Mouse (Mus musculus) midbrain, embryonic 12.5 days (tissue): Measurements from ENCODE around the gene Sycp2. TPM values are rescaled to one million over a fixed set of nuclear protein-coding genes. Genes with fewer than 3 reads are reported as not detected.

Experiments
- ATAC-seq: fragments of 200-750 bp; cut with Nextera tagmentation; 2 replicates; pipeline ENCODE4 v1.8.0; 2017; ENCODE audit warnings: low read depth, moderate TSS enrichment, moderate library complexity; ENCODE audit not compliant: low FRiP score
- H3K27ac ChIP-seq: fragments of 300-500 bp; sonication (generic); replicated peaks from 2 replicates; pipeline ENCODE4 v1.5.1; 2016; ENCODE audit warnings: mild to moderate bottlenecking
- H3K27me3 ChIP-seq: fragments of 300-500 bp; sonication (generic); 2 replicates; pipeline ENCODE4 v1.6.1; 2016; ENCODE audit warnings: mild to moderate bottlenecking
- H3K36me3 ChIP-seq: fragments of 300-500 bp; sonication (generic); 2 replicates; pipeline ENCODE4 v1.6.1; 2016
- H3K4me1 ChIP-seq: fragments of 300-500 bp; sonication (generic); 2 replicates; pipeline ENCODE4 v1.6.1; 2016
- H3K4me2 ChIP-seq: fragments of 300-500 bp; sonication (generic); replicated peaks from 2 replicates; pipeline ENCODE4 v1.6.1; 2016; ENCODE audit warnings: mild to moderate bottlenecking, moderate library complexity
- H3K4me3 ChIP-seq: fragments of 300-500 bp; sonication (generic); 2 replicates; pipeline ENCODE4 v1.5.1; 2016; ENCODE audit warnings: mild to moderate bottlenecking
- H3K9ac ChIP-seq: fragments of 300-500 bp; sonication (generic); replicated peaks from 2 replicates; pipeline ENCODE4 v1.6.1; 2016; ENCODE audit warnings: mild to moderate bottlenecking, moderate library complexity
- H3K9me3 ChIP-seq: fragments of 300-500 bp; sonication (generic); 2 replicates; pipeline ENCODE4 v1.6.1; 2016; ENCODE audit warnings: mild to moderate bottlenecking
- WGBS: fragments of 180-500 bp; shearing (Covaris S2); methylation state at CpG from one replicate; pipeline ENCODE4 v1.1.7; 2016; 5-methylcytosine and 5-hydroxymethylcytosine counted together
- polyA plus RNA-seq: library from polyadenylated mRNA; unstranded; fragments of >200 nt; fragmentation: Nextera tagmentation; extraction: Ambion mirVana; gene quantifications from 2 replicates; pipeline ENCODE4 v1.2.1, GENCODE M21; 2016

Gene Sycp2
- polyA plus RNA-seq, 1 experiment from 2014 or later = 0.17 TPM

DNA sequence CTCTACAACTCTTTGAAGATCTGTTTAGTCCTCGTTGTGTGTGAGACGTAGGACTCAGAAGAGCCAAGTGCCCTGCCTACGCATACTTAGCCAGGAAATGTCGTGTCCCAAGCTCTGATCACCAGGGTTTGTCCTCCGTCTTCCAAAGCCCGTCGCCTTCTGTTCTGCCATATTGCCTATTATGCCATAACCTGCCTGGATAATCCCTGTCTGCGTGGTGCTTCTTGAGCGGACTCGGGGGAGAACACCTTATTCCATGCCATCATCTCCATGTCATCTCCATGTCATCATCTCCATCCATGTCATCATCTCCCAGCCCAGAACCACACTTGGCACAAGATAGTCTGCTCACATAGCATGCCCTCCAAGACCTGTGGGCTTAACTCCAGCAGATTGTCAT, 81.4 kb downstream of the Sycp2 start:
- Histone ChIP-seq H3K27me3 (no peaks in the 10 kb centered on the region), H3K4me2 (no peak overlapping the region), H3K9ac (no peak overlapping the region), H3K27ac (no peak overlapping the region), H3K9me3 (no peaks in the 10 kb centered on the region), H3K4me3 (no peak overlapping the region), H3K36me3 (no peaks in the 10 kb centered on the region), H3K4me1 (peaks cover 10% of the 10 kb centered on the region)
- WGBS = 93% methylated on average over 10 of the region's 10 CpGs
- ATAC-seq = no peak

DNA sequence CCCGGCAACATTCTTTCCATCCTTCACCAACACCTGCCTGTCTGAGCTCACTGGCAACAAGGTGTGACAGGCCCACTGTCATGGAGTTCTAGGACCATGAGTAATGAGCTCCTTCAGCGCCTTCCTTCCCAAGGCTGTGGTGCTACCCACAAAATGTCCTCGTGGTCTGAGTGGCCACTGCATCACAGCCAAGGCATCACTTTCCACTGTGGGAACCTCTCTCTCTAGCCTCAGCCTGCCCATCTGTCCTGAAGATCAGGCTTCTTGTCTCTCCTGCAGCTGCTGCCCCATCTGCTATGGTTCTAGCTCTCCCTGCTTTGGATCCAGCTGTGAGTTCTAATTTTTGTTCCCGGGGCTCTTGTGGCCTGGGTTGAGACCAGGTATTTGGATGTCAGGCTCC, 82.7 kb downstream of the Sycp2 start:
- no peaks in the 10 kb centered on the region for H3K36me3 ChIP-seq
- H3K27me3 ChIP-seq = no peaks in the 10 kb centered on the region
- no peak overlapping the region for H3K27ac ChIP-seq
- H3K9ac ChIP-seq = no peak overlapping the region
- no peaks in the 10 kb centered on the region for H3K9me3 ChIP-seq
- H3K4me3 ChIP-seq = no peak overlapping the region
- no peak overlapping the region for H3K4me2 ChIP-seq
- no peak for ATAC-seq
- H3K4me1 ChIP-seq = peaks cover 10% of the 10 kb centered on the region
- 93% methylated on average over 4 of the region's 4 CpGs for whole genome bisulfite sequencing

- Histone ChIP-seq H3K9ac (no peak overlapping the region), H3K4me1 (peaks cover 10% of the 10 kb centered on the region), H3K9me3 (no peaks in the 10 kb centered on the region), H3K36me3 (no peaks in the 10 kb centered on the region), H3K27ac (no peak overlapping the region), H3K4me2 (no peak overlapping the region), H3K4me3 (no peak overlapping the region), H3K27me3 (no peaks in the 10 kb centered on the region)
- WGBS = 93% methylated on average over 3 of the region's 3 CpGs
- no peak for ATAC-seq
These were observed 83.1 kb downstream of the Sycp2 start for GRCm38 (mm10) chr2:178324410-178324809.

GRCm38 (mm10) chr2:178321271-178321670, 86.2 kb downstream of the Sycp2 start:
- H3K36me3 ChIP-seq = no peaks in the 10 kb centered on the region
- H3K27me3 ChIP-seq = no peaks in the 10 kb centered on the region
- H3K9ac ChIP-seq = no peak overlapping the region
- no peak overlapping the region for H3K4me3 ChIP-seq
- no peaks in the 10 kb centered on the region for H3K9me3 ChIP-seq
- H3K4me2 ChIP-seq = no peak overlapping the region
- no peaks in the 10 kb centered on the region for H3K4me1 ChIP-seq
- H3K27ac ChIP-seq = no peak overlapping the region
- 85% methylated on average over 10 of the region's 10 CpGs for whole genome bisulfite sequencing
- no peak for ATAC-seq

DNA sequence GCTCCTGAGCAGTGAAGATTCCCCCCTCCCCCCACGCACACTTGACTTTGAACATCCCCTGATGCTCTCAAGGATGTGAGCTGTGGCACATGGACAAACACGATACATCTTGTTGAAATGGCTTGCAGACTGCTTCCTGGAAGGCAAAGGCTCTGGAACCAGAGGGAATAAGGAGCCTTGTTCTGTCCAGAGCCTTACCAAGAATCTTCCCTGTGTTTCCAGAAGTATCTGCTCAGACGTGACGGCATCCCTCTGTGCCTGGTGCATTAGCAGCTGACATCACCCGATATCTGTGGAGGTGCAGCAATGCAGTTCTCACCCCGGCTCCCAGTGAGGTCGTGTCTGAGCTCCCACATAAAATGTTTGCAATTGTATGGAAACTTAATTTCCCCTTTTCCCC, 87.7 kb downstream of the Sycp2 start:
- Histone ChIP-seq H3K4me3 (no peak overlapping the region), H3K4me2 (no peak overlapping the region), H3K9ac (no peak overlapping the region), H3K27me3 (no peaks in the 10 kb centered on the region), H3K36me3 (no peaks in the 10 kb centered on the region), H3K27ac (no peak overlapping the region), H3K9me3 (no peaks in the 10 kb centered on the region), H3K4me1 (no peaks in the 10 kb centered on the region)
- 84% methylated on average over 7 of the region's 7 CpGs for WGBS
- no peak for ATAC-seq

GRCm38 (mm10) chr2:178316281-178316680, 91.2 kb downstream of the Sycp2 start:
- H3K4me3 ChIP-seq = no peak overlapping the region
- H3K4me2 ChIP-seq = no peak overlapping the region
- ATAC-seq = no peak
- H3K27ac ChIP-seq = no peak overlapping the region
- no peaks in the 10 kb centered on the region for H3K36me3 ChIP-seq
- H3K9me3 ChIP-seq = no peaks in the 10 kb centered on the region
- H3K27me3 ChIP-seq = no peaks in the 10 kb centered on the region
- 89% methylated on average over 1 of the region's 1 CpGs for WGBS
- no peak overlapping the region for H3K9ac ChIP-seq
- H3K4me1 ChIP-seq = no peaks in the 10 kb centered on the region

- no peak overlapping the region for H3K4me2 ChIP-seq
- H3K4me1 ChIP-seq = no peaks in the 10 kb centered on the region
- no peaks in the 10 kb centered on the region for H3K9me3 ChIP-seq
- ATAC-seq = no peak
- no peaks in the 10 kb centered on the region for H3K27me3 ChIP-seq
- no peaks in the 10 kb centered on the region for H3K36me3 ChIP-seq
- H3K9ac ChIP-seq = no peak overlapping the region
- H3K27ac ChIP-seq = no peak overlapping the region
- 83% methylated on average over 7 of the region's 7 CpGs for WGBS
- H3K4me3 ChIP-seq = no peak overlapping the region
These were observed 93.9 kb downstream of the Sycp2 start for GRCm38 (mm10) chr2:178313539-178313938.

GRCm38 (mm10) chr2:178304669-178305068, 102.8 kb downstream of the Sycp2 start:
- H3K9me3 ChIP-seq = no peaks in the 10 kb centered on the region
- ATAC-seq = no peak
- peaks cover 29% of the 10 kb centered on the region for H3K4me1 ChIP-seq
- no peak overlapping the region for H3K4me2 ChIP-seq
- WGBS = 80% methylated on average over 6 of the region's 6 CpGs
- no peak overlapping the region for H3K4me3 ChIP-seq
- H3K27ac ChIP-seq = peak overlapping the region; percentile 86; the same call in 1 of the 2 replicates
- no peaks in the 10 kb centered on the region for H3K36me3 ChIP-seq
- no peak overlapping the region for H3K9ac ChIP-seq
- no peaks in the 10 kb centered on the region for H3K27me3 ChIP-seq

- no peak overlapping the region for H3K9ac ChIP-seq
- peak; percentile 70 for ATAC-seq
- peaks cover 29% of the 10 kb centered on the region for H3K4me1 ChIP-seq
- H3K36me3 ChIP-seq = no peaks in the 10 kb centered on the region
- no peaks in the 10 kb centered on the region for H3K27me3 ChIP-seq
- no peak overlapping the region for H3K4me3 ChIP-seq
- 41% methylated on average over 1 of the region's 1 CpGs for WGBS
- H3K27ac ChIP-seq = peak overlapping the region; percentile 86
- H3K4me2 ChIP-seq = no peak overlapping the region
- no peaks in the 10 kb centered on the region for H3K9me3 ChIP-seq
These were observed 103.3 kb downstream of the Sycp2 start for GRCm38 (mm10) chr2:178304188-178304529.

DNA sequence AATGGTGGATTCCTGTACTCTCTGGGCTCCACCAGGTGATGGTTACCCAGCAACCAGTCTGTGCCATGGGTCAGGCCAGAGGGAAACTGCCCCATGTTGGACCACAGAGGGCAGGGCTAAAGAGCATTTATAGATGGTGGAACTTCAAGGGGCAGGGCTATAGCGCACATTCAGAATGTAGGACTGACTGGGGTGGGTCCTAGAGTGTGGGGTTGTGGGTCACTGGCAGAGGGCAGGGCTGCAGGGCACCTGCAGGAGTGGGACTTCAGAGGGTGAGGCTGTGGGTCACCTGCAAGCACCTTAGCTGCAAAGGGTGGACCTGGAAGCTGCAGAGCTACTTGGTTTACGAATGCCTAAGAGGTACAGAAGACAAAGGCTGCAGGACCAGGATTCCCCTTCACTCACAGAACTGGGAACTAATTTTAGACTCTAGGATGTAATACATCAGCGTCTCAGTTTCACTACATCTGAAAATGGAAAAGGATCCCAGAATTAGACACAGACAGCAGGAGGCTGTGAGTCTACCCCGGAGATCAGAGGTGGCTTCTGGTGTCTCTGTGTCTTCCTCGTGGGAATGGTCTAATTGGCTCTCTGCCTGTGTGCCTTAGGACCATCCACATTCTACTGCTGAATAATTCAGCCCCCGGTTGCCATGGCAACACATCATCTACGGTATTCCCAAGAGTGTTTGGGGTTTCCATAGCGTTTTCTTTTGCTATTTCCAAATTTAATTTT, 103.9 kb downstream of the Sycp2 start:
- peaks cover 29% of the 10 kb centered on the region for H3K4me1 ChIP-seq
- H3K27ac ChIP-seq = peak overlapping the region; percentile 86
- H3K9ac ChIP-seq = no peak overlapping the region
- H3K27me3 ChIP-seq = no peaks in the 10 kb centered on the region
- WGBS = 47% methylated on average over 8 of the region's 8 CpGs
- H3K36me3 ChIP-seq = no peaks in the 10 kb centered on the region
- no peak overlapping the region for H3K4me2 ChIP-seq
- no peak overlapping the region for H3K4me3 ChIP-seq
- H3K9me3 ChIP-seq = no peaks in the 10 kb centered on the region
- ATAC-seq = peak; percentile 88

Other genes with a start within 250 kb of the Sycp2 start
- 1.3 and 1.4 TPM in 2 replicates for gene Ppp1r3d, start 6.8 kb upstream of the Sycp2 start, polyA plus RNA-seq
- gene Fam217b, start 6.8 kb upstream of the Sycp2 start, polyA plus RNA-seq = 2.0 and 2.6 TPM in 2 replicates
- 0.18 TPM in 1 of 2 replicates, not detected in the other for gene Cdh26, start 22.8 kb upstream of the Sycp2 start, polyA plus RNA-seq